Mouse (Mus musculus) right cerebral cortex, postnatal 14 days (tissue): ENCODE measurements around the gene Slc48a1.

Source experiments
- DNase-seq: peaks from one replicate; pipeline ENCODE4 v3.0.0; 2022

The Slc48a1 gene

DNA sequence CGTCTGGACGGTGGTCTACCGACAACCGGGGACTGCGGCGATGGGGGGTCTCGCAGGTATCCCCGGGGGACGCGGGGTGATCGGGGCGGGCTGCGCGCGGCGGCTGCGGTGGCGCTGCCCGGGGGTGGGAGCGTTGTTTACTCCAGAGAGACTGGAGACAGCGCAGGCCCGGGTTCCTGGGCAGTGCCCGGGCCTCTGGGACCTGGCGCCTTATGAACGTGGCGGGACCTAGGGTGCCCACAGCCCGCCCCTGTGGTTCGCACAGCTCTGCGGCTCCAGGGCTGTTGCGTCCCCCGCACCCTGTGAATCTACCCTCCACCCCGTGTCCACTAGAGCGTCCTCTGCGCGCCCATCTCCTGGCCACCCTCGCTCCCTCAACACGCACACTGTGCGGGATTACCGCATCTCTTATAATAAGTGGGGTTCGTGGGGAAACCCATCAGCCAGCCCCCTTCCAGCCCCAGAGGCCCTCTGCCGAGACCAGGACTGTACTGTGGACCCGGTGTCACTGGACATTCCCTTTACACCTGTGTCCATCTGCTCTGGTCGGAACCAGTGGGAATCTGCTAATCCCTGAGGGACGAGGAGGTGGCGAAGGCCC lies 6.3 kb downstream of the Slc48a1 start:
- DNase-seq: peak; percentile 37

- DNase-seq: no peak
Observed at GRCm38 (mm10) chr15:97785731-97786411, 7.6 kb downstream of the Slc48a1 start.

- no peak for DNase-seq
Observed at GRCm38 (mm10) chr15:97786412-97787112, 8.2 kb downstream of the Slc48a1 start.

- DNase-seq: no peak
Observed at GRCm38 (mm10) chr15:97787148-97787798, 9.0 kb downstream of the Slc48a1 start.

- DNase-seq: no peak
Observed at GRCm38 (mm10) chr15:97787799-97788667, 9.7 kb downstream of the Slc48a1 start.

GRCm38 (mm10) chr15:97788821-97789220 lies 10.5 kb downstream of the Slc48a1 start:
- no peak for DNase-seq

- peak; percentile 75 for DNase-seq
Observed at GRCm38 (mm10) chr15:97789761-97790505, 11.6 kb downstream of the Slc48a1 start.

DNA sequence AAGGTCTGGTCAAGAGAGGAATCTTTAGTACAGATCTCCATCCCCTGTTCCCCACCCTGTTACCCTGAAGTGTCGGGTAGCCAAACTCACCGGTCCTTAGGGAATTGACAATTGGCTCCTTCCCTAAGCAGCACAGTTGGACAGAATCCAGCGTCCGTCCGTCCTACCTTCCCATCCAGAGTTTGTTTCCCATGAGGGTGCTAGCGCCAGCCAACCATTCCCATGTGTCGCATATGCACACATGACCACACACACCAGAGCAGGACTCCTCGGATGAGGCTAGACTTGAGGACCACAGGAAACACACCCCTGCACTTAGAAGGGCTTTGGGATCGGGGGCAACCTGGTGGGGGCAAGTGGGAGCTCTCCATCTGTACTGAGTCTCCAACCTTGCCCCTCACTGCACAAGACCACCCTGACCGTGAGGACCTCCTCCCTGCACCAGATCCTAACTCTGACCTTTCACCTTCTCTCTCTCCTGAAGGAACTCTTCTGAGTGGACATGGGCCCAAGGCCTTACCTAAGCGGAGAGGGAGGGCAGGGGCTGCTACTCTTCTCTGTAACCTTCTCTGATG lies 12.9 kb downstream of the Slc48a1 start:
- no peak for DNase-seq

DNA sequence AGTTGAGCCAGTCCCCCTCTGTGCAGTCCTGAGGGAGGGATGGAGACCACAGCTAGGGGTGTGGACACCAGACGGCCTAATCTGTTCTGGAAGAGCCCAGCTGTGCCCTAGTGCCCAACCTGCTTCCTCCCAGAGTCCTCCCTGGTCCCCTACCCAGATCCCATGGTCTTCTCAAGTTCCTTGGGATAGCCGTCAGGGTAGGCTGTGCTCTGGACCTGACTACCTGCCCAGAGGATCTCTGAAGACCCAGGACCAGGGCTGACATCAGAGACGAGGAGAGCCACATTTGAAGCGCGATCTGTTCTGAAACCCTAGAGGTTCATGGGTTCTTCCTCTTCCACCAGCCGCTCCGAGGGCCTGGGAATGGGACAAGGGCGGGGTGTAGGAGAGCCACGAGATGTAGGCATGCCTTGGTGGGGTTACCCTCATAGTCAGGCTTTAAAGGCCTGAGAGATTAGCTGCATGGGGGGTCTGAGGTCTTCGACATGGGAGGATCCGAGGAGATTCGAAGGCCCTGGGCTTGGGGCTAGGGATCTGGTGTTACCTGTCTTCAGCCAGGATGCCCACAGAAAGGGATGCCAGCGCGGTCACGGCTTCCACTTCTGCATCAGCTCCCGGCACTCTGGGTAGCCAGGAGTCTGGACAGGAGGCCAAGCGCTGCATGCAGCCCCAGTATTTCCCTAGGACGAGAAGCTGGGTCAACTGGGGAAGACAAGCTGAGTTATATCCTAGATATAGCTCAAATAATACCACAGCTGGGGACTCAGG lies 15.2 kb downstream of the Slc48a1 start:
- no peak for DNase-seq

DNA sequence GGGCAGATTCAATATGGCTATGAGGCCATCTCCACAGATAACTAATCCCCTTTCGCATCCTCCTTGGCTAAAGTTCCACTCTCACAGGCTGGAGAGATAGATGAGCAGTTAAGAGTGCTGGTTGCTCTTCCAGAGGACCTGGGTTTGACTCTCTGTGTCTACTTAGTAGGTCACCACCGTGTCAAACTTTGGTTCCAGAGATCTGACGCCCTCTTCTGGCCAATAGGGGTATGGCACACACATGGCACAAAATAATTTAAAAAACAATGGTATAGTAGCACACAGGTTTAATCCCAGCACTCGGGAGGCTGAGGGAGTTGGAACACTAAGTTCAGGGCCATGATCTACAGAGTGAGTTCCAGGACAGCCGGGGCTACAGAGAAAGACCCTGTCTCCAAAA lies 15.9 kb downstream of the Slc48a1 start:
- no peak for DNase-seq

- no peak for DNase-seq
Observed at GRCm38 (mm10) chr15:97795559-97796235, 17.4 kb downstream of the Slc48a1 start.

- no peak for DNase-seq
Observed at GRCm38 (mm10) chr15:97796674-97797310, 18.5 kb downstream of the Slc48a1 start.

DNA sequence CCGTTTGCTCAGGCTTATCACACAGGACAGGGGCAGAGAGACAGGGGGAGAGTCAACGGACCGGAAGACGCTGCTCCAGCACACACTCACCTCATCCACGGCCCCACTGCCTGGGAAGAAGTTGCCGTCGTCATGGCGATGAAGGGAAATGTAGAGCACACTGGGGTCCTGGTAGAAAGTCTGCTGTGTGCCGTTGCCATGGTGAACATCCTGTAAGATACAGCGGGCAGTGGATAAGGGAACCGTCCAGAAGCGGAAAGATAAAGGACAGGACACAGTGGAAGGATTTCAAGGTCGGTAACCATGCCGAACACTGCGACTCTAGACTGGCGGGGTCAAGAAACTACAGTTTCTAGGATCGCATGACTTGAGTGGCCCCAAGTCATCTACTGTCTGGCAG lies 19.8 kb downstream of the Slc48a1 start:
- DNase-seq: no peak

- DNase-seq: no peak
Observed at GRCm38 (mm10) chr15:97799446-97799845, 21.1 kb downstream of the Slc48a1 start.

GRCm38 (mm10) chr15:97800853-97801252 lies 22.5 kb downstream of the Slc48a1 start:
- DNase-seq: no peak

DNA sequence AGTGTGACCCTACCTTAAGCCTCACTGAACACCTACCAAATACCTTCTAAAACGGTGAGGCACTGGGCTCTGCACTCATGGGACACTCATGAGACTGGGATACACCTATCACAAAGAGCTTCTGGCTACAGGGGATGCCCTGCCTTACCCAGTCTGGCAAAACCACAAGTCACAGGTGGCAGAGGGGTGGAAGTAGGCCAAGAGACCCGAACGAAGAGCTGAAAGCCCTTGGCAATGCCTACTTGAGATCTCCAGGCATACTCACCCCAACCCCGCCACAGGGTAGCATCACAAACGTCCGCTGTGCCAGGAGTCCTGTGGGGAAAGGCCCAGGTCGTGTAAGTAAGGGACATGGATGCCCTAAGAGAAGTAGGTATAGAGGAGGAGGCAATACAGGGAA lies 23.5 kb downstream of the Slc48a1 start:
- no peak for DNase-seq

DNA sequence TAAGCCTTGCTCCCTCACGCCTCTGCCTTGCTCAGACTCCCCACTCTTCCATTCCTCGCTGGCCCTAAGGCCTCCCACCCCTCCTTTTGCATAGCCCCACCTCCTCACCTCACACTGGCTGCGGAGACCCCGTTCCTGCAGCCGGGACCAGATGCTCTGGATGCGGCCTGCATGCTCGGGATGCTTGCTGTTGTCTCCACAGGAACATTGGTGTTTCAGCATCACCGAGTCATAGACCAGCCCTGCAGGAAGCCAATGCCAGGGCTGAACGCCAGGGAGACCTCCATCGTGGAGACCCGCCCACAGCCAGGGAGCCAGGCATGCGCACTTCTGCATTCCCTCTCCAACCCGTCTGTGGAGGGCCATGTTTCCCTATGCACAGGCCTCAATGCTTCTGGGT lies 24.3 kb downstream of the Slc48a1 start:
- no peak for DNase-seq

GRCm38 (mm10) chr15:97807867-97808266 lies 29.5 kb downstream of the Slc48a1 start:
- no peak for DNase-seq

- no peak for DNase-seq
Observed at GRCm38 (mm10) chr15:97808532-97808931, 30.2 kb downstream of the Slc48a1 start.

DNA sequence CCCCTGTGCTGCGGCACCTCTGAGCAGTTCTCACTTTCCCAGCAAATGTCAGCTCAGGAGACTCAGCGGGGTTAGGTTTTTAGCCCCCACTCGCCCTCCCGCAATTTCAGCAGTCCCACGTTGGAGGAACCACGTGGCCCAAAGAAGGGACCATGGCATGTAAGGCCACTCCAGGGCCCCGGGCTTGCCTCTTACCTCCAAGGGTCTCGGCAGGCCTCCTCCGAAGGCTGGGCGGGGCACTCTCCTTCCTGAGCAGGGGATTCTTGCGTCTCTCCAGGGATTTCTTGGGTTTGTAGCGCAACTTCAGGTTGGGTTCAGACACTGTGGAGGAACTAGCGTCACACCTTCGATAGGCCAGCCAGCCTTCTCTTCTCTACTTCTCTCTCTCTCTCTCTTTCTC lies 30.9 kb downstream of the Slc48a1 start:
- no peak for DNase-seq
